Mouse (Mus musculus) spleen, adult 18-20 months (tissue): ENCODE results near the gene Syne4.

Experiments
- DNase-seq, 2 experiments: peaks; one replicate each; pipeline ENCODE4 v3.0.0; 2022; ENCODE audit warnings: mixed read lengths in 2 of 2

Gene Syne4

GRCm38 (mm10) chr7:30332622-30333259 lies 18.1 kb downstream of the Syne4 start:
- no peak for DNase-seq

GRCm38 (mm10) chr7:30333436-30333835 lies 18.8 kb downstream of the Syne4 start:
- no peak for DNase-seq

GRCm38 (mm10) chr7:30334563-30334962 lies 20.0 kb downstream of the Syne4 start:
- no peak for DNase-seq

- DNase-seq, result no peak
These were observed 21.1 kb downstream of the Syne4 start for GRCm38 (mm10) chr7:30335688-30336087.

- peak in 1 of 2 experiments; percentile 56 for DNase-seq
These were observed 21.8 kb downstream of the Syne4 start for GRCm38 (mm10) chr7:30336384-30336783.

GRCm38 (mm10) chr7:30339432-30340109 lies 25.0 kb downstream of the Syne4 start:
- no peak for DNase-seq

- DNase-seq, result peak in 1 of 2 experiments; percentile 67
These were observed 32.2 kb downstream of the Syne4 start for GRCm38 (mm10) chr7:30346635-30347379.

GRCm38 (mm10) chr7:30347828-30348227 lies 33.2 kb downstream of the Syne4 start:
- DNase-seq, result peak; percentile 29 to 66

- DNase-seq, result peak in 1 of 2 experiments; percentile 70
These were observed 38.7 kb downstream of the Syne4 start for GRCm38 (mm10) chr7:30353279-30353822.

GRCm38 (mm10) chr7:30354059-30354458 lies 39.5 kb downstream of the Syne4 start:
- no peak for DNase-seq

- DNase-seq, result no peak
These were observed 44.0 kb downstream of the Syne4 start for GRCm38 (mm10) chr7:30358378-30359186.

GRCm38 (mm10) chr7:30359276-30359865 lies 44.8 kb downstream of the Syne4 start:
- DNase-seq, result no peak

GRCm38 (mm10) chr7:30360028-30360427 lies 45.4 kb downstream of the Syne4 start:
- DNase-seq, result no peak

- no peak for DNase-seq
These were observed 48.2 kb downstream of the Syne4 start, which contains the start of gene Lrfn3 for GRCm38 (mm10) chr7:30362652-30363343. TSS of gene Lrfn3 (minus strand) at chr7:30362772.

GRCm38 (mm10) chr7:30363344-30363738 lies 48.7 kb downstream of the Syne4 start:
- DNase-seq, result no peak

- no peak for DNase-seq
These were observed 52.9 kb downstream of the Syne4 start for GRCm38 (mm10) chr7:30367466-30367865.
